In genomic region chr13:113597616-113598015, GRCm38 (mm10) we compare ENCODE assay signal across 18 mouse cellular contexts. TPM values are rescaled to one million over a fixed set of nuclear protein-coding genes. Genes with fewer than 3 reads are reported as not detected.
DNase-seq lines count a peak whose midpoint lies in the region; ATAC-seq and TF ChIP-seq lines count a peak whose summit lies in the region.
"Had no signal": no experiment of that assay in that cellular context is flagged by ENCODE, and none has a peak within 500 bp of the region (broad histone marks: within the 10 kb centered on the region; RNA-seq: fewer than 3 reads in every experiment).

No protein-coding gene starts in this region.

- TF ChIP-seq CTCF in gastrocnemius, adult 2 months (IDR thresholded peaks at IDR 0.05), result no peak
- no peak for TF ChIP-seq CTCF in liver, adult 2 months (IDR thresholded peaks at IDR 0.05; ENCODE audit: low read depth, low read length)

- ATAC-seq in liver, embryonic 11.5 days (replicated peaks; ENCODE audit: low FRiP score), result no peak
- ATAC-seq in limb, embryonic 13.5 days (ENCODE audit: low FRiP score, low read depth), result no peak
- ATAC-seq: forebrain, postnatal 0 days had no signal

- H3K4me2 ChIP-seq in liver, embryonic 11.5 days, result no peak overlapping the region
- no peak overlapping the region for H3K4me2 ChIP-seq in limb, embryonic 13.5 days (replicated peaks)
- H3K4me2 ChIP-seq: heart, embryonic 15.5 days; neural tube, embryonic 12.5 days had no signal

- peaks cover 7% of the 10 kb centered on the region; the same call in 1 of the 2 replicates for H3K36me3 ChIP-seq in liver, adult 2 months (ENCODE audit: control insufficient read depth, insufficient read depth, low read length)
- 0 out of 2 replicates have a peak, but pooled peaks cover 3% of the 10 kb centered on the region for H3K36me3 ChIP-seq in liver, embryonic 11.5 days (ENCODE audit: control insufficient read depth, insufficient read depth, low read length)
- H3K36me3 ChIP-seq in ES-E14 (ENCODE audit: control insufficient read depth, insufficient read depth, low read length, poor library complexity, severe bottlenecking), result peaks cover 7% of the 10 kb centered on the region; the same call in 1 of the 2 replicates
- peaks cover 24% of the 10 kb centered on the region for H3K36me3 ChIP-seq in limb, embryonic 13.5 days
- H3K36me3 ChIP-seq: G1E had no signal

- H3K79me2 ChIP-seq in liver, adult 2 months (ENCODE audit: control insufficient read depth, insufficient read depth, low read length), result peaks cover 37% of the 10 kb centered on the region

- no peaks in the 10 kb centered on the region for H3K27me3 ChIP-seq in liver, adult 2 months (ENCODE audit: control insufficient read depth, insufficient read depth, low read length)
- H3K27me3 ChIP-seq in liver, embryonic 11.5 days (replicated peaks; ENCODE audit: control insufficient read depth, insufficient read depth, low read length), result no peaks in the 10 kb centered on the region
- no peaks in the 10 kb centered on the region for H3K27me3 ChIP-seq in limb, embryonic 13.5 days
- H3K27me3 ChIP-seq: heart, embryonic 15.5 days; neural tube, embryonic 12.5 days had no signal

- DNase-seq in gastrocnemius, adult 2 months, result no peak
- no peak for DNase-seq in gastrocnemius, adult 8-10 months (ENCODE audit: low spot score in 2 of 2)
- no peak for DNase-seq in liver, adult 2 months (ENCODE audit: extremely low read depth, low read depth, low spot score)
- DNase-seq in liver, embryonic 11.5 days (ENCODE audit: low spot score), result no peak
- DNase-seq in ES-E14 (ENCODE audit: low read depth, low spot score), result no peak
- DNase-seq in left cerebral cortex, adult 8-10 months (ENCODE audit: low spot score in 2 of 2), result no peak
- DNase-seq: adrenal gland, postnatal 36 days; forebrain, postnatal 0 days; kidney, adult 8-10 months; kidney, postnatal 25 days; layer of hippocampus, adult 9-11 months; lung, postnatal 4 days; spleen, adult 18-20 months had no signal

- WGBS in liver, adult 2 months, result 57% methylated on average over 10 of the region's 10 CpGs
- 79% methylated on average over 10 of the region's 10 CpGs for WGBS in liver, embryonic 11.5 days
- 88% methylated on average over 10 of the region's 10 CpGs for whole genome bisulfite sequencing in limb, embryonic 13.5 days

- in situ Hi-C loops in ES-E14 (cut with MboI; ENCODE audit: low sequenced_read_pairs in 2 of 2, unreplicated experiment in 2 of 2), result no loop called here

- intact Hi-C loops in gastrocnemius, adult 2 months (cut with DNase I), result loop anchor here (2.0 kb wide), 1 partner anchor 15 kb away; no protein-coding TSS in a partner anchor

- H3K9ac ChIP-seq in liver, adult 2 months (ENCODE audit: low read depth, low read length), result no peak overlapping the region
- H3K9ac ChIP-seq in liver, embryonic 11.5 days (ENCODE audit: low read depth, low read length), result no peak overlapping the region
- H3K9ac ChIP-seq in ES-E14 (ENCODE audit: insufficient read depth, low read depth, low read length, poor library complexity, severe bottlenecking), result no peak overlapping the region
- no peak overlapping the region for H3K9ac ChIP-seq in limb, embryonic 13.5 days
- H3K9ac ChIP-seq: forebrain, postnatal 0 days; heart, embryonic 15.5 days; liver, embryonic 14.5 days; neural tube, embryonic 12.5 days had no signal

- peak overlapping the region; percentile 57 for H3K27ac ChIP-seq in gastrocnemius, adult 2 months
- H3K27ac ChIP-seq in liver, adult 2 months (replicated peaks; ENCODE audit: insufficient read depth, low read depth, low read length), result peak overlapping the region; percentile 14
- no peak overlapping the region for H3K27ac ChIP-seq in liver, embryonic 11.5 days (ENCODE audit: low read depth, low read length)
- H3K27ac ChIP-seq in ES-E14 (ENCODE audit: insufficient read depth, low read depth, low read length, poor library complexity, severe bottlenecking), result no peak overlapping the region
- H3K27ac ChIP-seq in limb, embryonic 13.5 days, result peak overlapping the region; percentile 69; the same call in 1 of the 2 replicates
- H3K27ac ChIP-seq: liver, embryonic 14.5 days; neural tube, embryonic 12.5 days had no signal

- H3K4me1 ChIP-seq in liver, adult 2 months (ENCODE audit: control insufficient read depth, insufficient read depth, low read length), result peaks cover 52% of the 10 kb centered on the region
- H3K4me1 ChIP-seq in liver, embryonic 11.5 days (replicated peaks; ENCODE audit: control insufficient read depth, insufficient read depth, low read length), result peaks cover 10% of the 10 kb centered on the region
- peaks cover 0 to 12% of the 10 kb centered on the region in 2 experiments; a peak in 3 of 4 replicates for H3K4me1 ChIP-seq in ES-E14 (ENCODE audit: control insufficient read depth in 2 of 2, insufficient read depth in 2 of 2, low read length in 2 of 2, poor library complexity in 1 of 2)
- H3K4me1 ChIP-seq in limb, embryonic 13.5 days, result peaks cover 68% of the 10 kb centered on the region

- no peak for TF ChIP-seq POLR2A in liver, adult 2 months (IDR thresholded peaks at IDR 0.05; ENCODE audit: extremely low read depth, insufficient read depth, low read length)

- H3K9me3 ChIP-seq in liver, embryonic 11.5 days (ENCODE audit: control insufficient read depth, low read length), result no peaks in the 10 kb centered on the region
- no peaks in the 10 kb centered on the region for H3K9me3 ChIP-seq in ES-E14 (ENCODE audit: control insufficient read depth, insufficient read depth, low read depth, low read length)
- no peaks in the 10 kb centered on the region for H3K9me3 ChIP-seq in limb, embryonic 13.5 days
- H3K9me3 ChIP-seq: G1E; heart, embryonic 15.5 days; neural tube, embryonic 12.5 days had no signal

- H3K4me3 ChIP-seq in gastrocnemius, adult 2 months, result no peak overlapping the region
- H3K4me3 ChIP-seq in liver, adult 2 months (ENCODE audit: insufficient read depth, low read depth, low read length), result no peak overlapping the region
- H3K4me3 ChIP-seq in liver, embryonic 11.5 days (ENCODE audit: low read depth, low read length), result no peak overlapping the region
- no peak overlapping the region for H3K4me3 ChIP-seq in ES-E14 (ENCODE audit: insufficient read depth in 1 of 2, low read depth in 1 of 2, low read length in 2 of 2, poor library complexity in 1 of 2, severe bottlenecking in 1 of 2)
- H3K4me3 ChIP-seq in limb, embryonic 13.5 days, result no peak overlapping the region
- H3K4me3 ChIP-seq: heart, embryonic 15.5 days; neural tube, embryonic 12.5 days had no signal

TF ChIP-seq in ES-E14, 5 proteins besides CTCF, POLR2A, EP300 and RAD21:
- TF ChIP-seq CHD2 (IDR thresholded peaks at IDR 0.05; ENCODE audit: low read depth, low read length), result no peak
- TF ChIP-seq MAFK (IDR thresholded peaks at IDR 0.05; ENCODE audit: insufficient read depth, low read depth, low read length), result peak; percentile 90

RNA-seq across cellular contexts. Expression of gene Snx18, which starts 20.7 kb away (rescaled TPM):
- total RNA-seq in gastrocnemius, adult 2 months (2021), result 10 to 100 TPM in 1 of 2 experiments, 1 to 10 TPM in 1; 9.2 to 13.6 TPM
- total RNA-seq in gastrocnemius, adult 8-10 months (2022), result 10 to 100 TPM in 1 of 4 experiments, 1 to 10 TPM in 3; 7.6 to 10.2 (median 8.0) TPM
- total RNA-seq in liver, adult 2 months (2014; rRNA removed), result 15.4 and 18.1 TPM in 2 replicates
- polyA plus RNA-seq in liver, adult 2 months (2012; rRNA removed), result 7.2 and 7.5 TPM in 2 replicates
- 14.9 and 16.0 TPM in 2 replicates for polyA plus RNA-seq in liver, embryonic 11.5 days (2014; fragmentation: Nextera tagmentation; extraction: Ambion mirVana)
- 45.6 and 47.5 TPM in 2 replicates for total RNA-seq in ES-E14 (2012; rRNA removed)
- polyA plus RNA-seq in limb, embryonic 13.5 days (2015; fragmentation: Nextera tagmentation; extraction: Ambion mirVana), result 23.2 and 23.5 TPM in 2 replicates
- total RNA-seq in left cerebral cortex, adult 8-10 months (2022), result 10 to 100 TPM; 21.5 to 24.6 (median 22.9) TPM
- polyA plus RNA-seq: G1E had no signal

Comparison
In these comparisons a context has a peak if more than half of its experiments do, and no peak if none do; other contexts are left out.
1. H3K27ac ChIP-seq: peak in gastrocnemius, adult 2 months (single experiment), liver, adult 2 months (single experiment) and limb, embryonic 13.5 days (single experiment); none in liver, embryonic 11.5 days (single experiment) and ES-E14 (single experiment).